Mouse (Mus musculus) kidney, postnatal 4 days (tissue): ENCODE measurements at regions not wholly inside any gene's neighbourhood (a gene's known extent, or its start where the extent isn't known, plus 50 kb on each side); places are given as distances from the start of the nearest gene placed in this dataset.

Experiments used
- DNase-seq, 2 experiments: peaks; one replicate each; pipeline ENCODE4 v3.0.0; 2021; ENCODE audit warnings: mixed read lengths in 2 of 2

DNA sequence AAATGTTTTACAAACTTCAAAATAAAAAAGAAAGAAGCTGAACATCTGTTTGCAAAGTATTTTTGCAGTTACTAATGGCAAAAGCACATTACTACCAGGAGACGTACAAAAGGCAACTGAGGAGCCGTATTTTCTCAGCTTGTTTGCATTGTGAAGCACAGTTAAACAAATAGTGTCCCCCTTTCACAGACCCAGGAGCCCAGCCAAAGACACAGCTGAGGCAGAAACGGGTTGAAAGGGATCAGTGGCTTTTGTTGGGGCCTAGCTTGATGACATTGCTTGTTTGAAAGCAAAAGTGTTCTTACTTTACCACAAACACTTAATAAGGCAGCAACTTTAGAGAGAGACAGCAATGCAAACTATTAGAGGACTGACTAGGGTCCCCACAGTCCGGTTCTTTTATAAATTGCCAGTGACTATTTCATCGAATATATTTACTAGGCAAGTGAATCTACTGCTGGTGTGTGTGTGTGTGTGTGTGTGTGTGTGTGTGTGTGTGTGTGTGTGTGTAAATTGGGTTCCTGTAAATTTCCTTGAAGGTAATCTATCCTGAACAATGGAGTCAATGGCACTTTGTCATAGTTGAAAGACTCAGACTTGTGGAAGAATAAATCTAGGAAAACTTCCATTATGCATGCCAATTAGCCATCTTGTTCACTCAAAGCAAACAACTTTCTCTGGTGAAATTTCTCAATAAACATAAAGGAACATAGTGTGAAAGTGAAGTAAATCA, 57.8 kb upstream of the Epha7 start:
- peak; percentile 2 to 6 for DNase-seq

DNA sequence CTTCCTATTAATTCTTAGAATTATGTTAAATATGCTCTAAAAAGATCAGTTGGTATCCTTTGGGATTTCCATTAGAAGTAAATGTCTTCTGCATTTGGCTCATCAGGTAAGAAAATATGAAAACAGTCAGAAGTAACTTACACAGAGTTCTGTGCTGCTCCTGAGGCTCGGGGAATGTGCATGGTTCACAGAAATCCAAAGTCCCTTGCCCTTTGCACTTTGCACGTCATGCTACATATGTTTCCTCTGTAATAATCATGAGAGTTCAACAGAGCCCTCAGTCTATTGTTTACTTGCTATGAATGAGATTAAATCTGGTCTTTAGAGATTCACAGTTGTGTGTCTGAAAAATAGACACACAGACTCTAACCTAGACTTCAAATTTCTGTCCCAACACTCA, 50.6 kb upstream of the Epha7 start:
- DNase-seq: peak in 1 of 2 experiments; percentile 3
